Mouse (Mus musculus) heart, postnatal 25 days (tissue): ENCODE measurements around the gene Prdx1. TPM values are rescaled to one million over a fixed set of nuclear protein-coding genes. Genes with fewer than 3 reads are reported as not detected.
"Not testable (repeated sequence)": the region's sequence is repeated elsewhere in the genome, so short reads cannot be mapped to it uniquely, and the experiment has no call there.

Source experiments
- DNase-seq: peaks from one replicate; pipeline ENCODE4 v3.0.0; 2022; ENCODE audit warnings: low spot score
- intact Hi-C: fragments of 180-260 bp; cut with DNase I; formaldehyde crosslinking; loops from one replicate; pipeline ENCODE4 v1.15.1; 2025
- total RNA-seq, 2 experiments: library from RNA; stranded (reverse); gene quantifications; 2 replicates each; pipeline ENCODE4 v1.2.3; 2021

Prdx1 gene
- 100 to 1,000 TPM; 429 to 473 TPM for total RNA-seq

- intact Hi-C loops: loop anchor here (5.0 kb wide), 1 partner anchor 33 kb away; the partner anchor contains the start of gene Akr1a1
- peak; percentile 92 for DNase-seq
Measured at GRCm38 (mm10) chr4:116685402-116686061, at the start of gene Prdx1. Gene Prdx1 (plus strand): TSS chr4:116685544.

- no peak for DNase-seq
- intact Hi-C loops: no loop called here
Measured at GRCm38 (mm10) chr4:116638821-116639220, 46.5 kb upstream of the Prdx1 start.

GRCm38 (mm10) chr4:116642071-116642470, 43.3 kb upstream of the Prdx1 start:
- intact Hi-C loops: loop anchor here (10.0 kb wide), 1 partner anchor 143 kb away; no protein-coding TSS in a partner anchor
- no peak for DNase-seq

DNA sequence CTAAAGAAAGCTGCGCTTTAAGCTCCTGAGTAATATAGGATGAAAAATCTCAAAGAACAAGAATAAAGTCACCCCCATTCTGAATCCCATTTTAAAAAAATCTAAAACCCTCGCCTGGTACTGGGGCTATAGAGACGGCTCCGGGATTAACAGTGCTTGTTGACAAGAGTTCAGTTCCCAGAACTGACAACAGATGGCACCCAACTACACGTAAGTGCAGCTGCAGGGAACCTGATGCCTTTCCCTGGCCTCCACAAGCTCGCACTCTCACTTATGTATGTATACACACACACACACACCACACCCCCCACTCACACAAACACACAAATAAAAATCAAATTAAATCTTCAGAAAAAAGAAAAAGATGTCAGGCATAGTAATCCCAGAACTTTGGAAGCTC, 41.0 kb upstream of the Prdx1 start:
- DNase-seq: no peak
- intact Hi-C loops: loop anchor here (10.0 kb wide), 1 partner anchor 140 kb away; no protein-coding TSS in a partner anchor

DNA sequence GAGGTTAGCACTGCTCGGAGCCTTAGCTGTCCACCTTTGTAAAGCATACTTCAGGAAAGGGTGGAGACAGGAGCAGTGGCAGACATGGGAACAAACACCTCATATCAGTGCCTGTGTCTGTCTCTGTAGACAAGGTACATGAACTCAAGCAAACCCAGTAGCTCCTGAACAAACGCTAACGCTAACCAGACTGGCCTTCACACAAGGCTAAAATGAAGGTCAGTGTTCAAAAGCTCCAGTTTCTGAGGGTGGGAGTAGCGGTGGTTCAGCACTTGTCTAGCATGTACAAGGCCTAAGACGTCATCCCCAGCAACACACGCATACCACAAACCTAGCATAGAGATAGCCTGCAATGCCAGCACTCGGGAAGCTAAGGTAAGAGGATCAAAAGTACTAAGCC, 39.7 kb upstream of the Prdx1 start:
- no peak for DNase-seq
- intact Hi-C loops: loop anchor here (5.0 to 10.0 kb wide), 2 partner anchors 57 to 139 kb away; no protein-coding TSS in a partner anchor

DNA sequence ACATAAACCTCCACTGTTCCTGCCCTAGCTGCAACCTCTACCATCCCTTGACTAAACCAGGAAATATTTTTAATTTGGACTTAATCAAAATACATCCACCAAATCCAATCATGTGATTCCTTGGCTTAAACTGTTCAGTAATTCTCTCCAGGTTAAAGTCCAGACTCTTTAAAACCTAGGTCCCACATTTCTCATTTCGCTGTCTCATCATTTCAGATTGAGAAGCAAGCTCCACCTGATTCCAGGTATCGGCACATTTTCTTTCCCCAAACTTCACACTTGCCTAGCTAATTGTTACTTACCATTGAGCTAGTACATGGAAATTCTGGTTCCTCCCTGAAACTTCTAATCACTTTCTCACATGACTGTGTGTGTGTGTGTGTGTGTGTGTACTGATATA, 35.9 kb upstream of the Prdx1 start:
- intact Hi-C loops: loop anchor here (5.0 to 10.0 kb wide), 2 partner anchors 53 to 135 kb away; no protein-coding TSS in a partner anchor
- DNase-seq: no peak

- no peak for DNase-seq
- intact Hi-C loops: loop anchor here (5.0 kb wide), 1 partner anchor 37 kb away; the partner anchor contains the start of gene Prdx1
Measured at GRCm38 (mm10) chr4:116650365-116650764, 35.0 kb upstream of the Prdx1 start.

GRCm38 (mm10) chr4:116650924-116651796, 34.2 kb upstream of the Prdx1 start, which contains the start of gene Akr1a1:
Gene Akr1a1 (minus strand): TSS chr4:116651680.
- intact Hi-C loops: loop anchor here (5.0 kb wide), 1 partner anchor 36 kb away; the partner anchor contains the start of gene Prdx1
- DNase-seq: peak; percentile 86

- intact Hi-C loops: loop anchor here (5.0 kb wide), 1 partner anchor 36 kb away; the partner anchor contains the start of gene Prdx1
- no peak for DNase-seq
Measured at GRCm38 (mm10) chr4:116651797-116652135, 33.6 kb upstream of the Prdx1 start.

DNA sequence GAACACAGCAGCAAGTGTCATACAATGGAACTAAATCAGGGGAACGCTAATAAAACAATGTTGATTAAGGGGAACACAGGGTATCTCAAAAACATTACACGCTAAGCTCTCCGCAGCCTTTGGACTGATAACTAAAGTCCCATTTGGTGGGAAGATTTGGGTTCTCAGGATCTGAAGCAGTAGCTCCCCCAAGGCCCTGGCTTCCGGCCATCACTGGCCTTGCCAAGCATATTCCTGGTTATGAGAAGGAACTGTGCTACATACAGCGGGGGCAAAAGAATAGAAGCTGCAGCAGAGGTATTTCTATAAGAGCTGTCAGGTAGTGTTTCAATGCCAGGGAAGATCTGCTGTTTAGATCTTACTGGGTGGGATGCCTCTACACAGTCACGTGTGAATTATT, 32.1 kb upstream of the Prdx1 start:
- intact Hi-C loops: loop anchor here (5.0 kb wide), 1 partner anchor 34 kb away; the partner anchor contains the start of gene Prdx1
- no peak for DNase-seq

DNA sequence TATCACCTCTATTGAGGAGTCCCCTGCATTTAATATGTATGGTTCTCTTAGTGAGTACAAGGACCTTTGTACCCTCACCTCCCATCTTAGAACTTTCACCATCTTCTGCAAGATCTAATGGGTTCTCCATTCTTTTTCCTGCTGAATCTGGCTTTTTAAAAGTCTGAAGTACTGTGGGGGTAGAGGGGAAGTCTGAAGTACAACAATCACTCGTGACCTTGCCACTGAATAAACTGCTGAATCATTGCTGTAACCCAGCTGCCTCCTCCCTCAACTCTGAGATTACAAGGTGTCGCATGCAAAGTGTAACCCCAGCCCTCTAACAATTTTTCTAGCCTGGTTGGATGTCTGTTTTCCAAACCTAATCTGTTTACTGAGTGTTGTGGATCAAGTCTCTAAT, 30.2 kb upstream of the Prdx1 start:
- intact Hi-C loops: no loop called here
- no peak for DNase-seq

DNA sequence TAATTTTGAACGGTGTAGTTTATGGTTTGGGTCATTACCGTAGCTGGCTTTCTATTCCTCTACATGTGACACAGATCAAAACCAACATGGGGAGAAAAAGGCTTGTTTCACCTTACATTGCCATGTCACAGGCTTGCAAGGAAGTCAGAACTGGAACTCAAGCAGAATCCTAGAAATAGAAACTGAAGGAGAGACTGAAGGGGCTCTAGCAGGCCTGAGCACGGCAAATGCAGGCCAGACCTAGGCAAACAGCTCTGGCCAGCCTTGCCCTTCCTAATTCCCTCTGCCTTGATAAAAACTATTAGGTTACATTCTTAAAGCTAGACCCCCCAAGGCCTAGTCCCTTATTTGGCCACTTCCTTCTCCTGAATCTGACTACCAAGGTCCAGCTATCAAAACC, 29.7 kb upstream of the Prdx1 start:
- intact Hi-C loops: no loop called here
- DNase-seq: no peak

DNA sequence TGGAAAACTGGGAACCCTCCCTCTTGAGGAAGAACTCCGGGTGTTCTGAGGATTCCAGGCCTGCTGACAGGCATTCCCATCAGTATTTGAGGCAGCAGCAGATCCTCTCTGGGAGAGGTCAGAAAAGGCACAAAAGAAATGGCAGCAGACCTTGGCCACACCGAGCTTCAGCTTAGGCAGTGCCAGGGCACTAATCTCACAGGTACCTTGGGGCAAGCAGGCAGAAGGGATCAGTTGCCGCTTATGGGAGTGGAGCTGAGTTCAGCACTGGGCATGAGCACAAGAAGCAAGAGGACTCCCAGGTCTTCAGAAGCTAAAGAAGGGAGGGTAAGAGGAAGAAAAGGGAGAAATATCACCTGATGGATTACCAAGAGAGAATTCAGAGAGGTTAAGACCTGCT, 27.4 kb upstream of the Prdx1 start:
- DNase-seq: no peak
- intact Hi-C loops: no loop called here

GRCm38 (mm10) chr4:116659474-116659873, 25.9 kb upstream of the Prdx1 start:
- DNase-seq: no peak
- intact Hi-C loops: no loop called here

- intact Hi-C loops: not testable (repeated sequence)
Measured at GRCm38 (mm10) chr4:116659916-116660315, 25.4 kb upstream of the Prdx1 start.

DNA sequence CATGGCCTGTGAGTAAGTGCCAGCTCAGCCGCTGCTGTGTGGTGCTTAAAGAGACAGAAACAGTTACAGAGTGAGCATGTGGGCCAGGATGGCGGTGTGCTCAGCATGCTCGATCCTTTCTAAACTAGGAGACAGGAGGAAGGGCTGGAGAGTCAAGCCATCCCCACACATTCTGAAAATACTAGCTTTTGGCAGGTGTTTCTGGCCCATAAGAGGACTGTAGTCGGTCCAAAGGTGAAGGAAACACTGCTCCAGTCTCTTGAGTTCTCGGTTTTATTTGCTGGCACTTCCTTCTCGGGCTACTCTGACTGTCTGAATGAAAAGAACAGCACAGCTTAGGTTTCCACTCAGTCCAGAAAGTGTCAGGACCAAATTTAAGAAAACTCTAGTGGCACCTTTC, 24.5 kb upstream of the Prdx1 start:
- no peak for DNase-seq
- intact Hi-C loops: no loop called here

More at GRCm38 (mm10) chr4:116659916-116660315, 25.4 kb upstream of the Prdx1 start:
- DNase-seq: not testable (repeated sequence)

DNA sequence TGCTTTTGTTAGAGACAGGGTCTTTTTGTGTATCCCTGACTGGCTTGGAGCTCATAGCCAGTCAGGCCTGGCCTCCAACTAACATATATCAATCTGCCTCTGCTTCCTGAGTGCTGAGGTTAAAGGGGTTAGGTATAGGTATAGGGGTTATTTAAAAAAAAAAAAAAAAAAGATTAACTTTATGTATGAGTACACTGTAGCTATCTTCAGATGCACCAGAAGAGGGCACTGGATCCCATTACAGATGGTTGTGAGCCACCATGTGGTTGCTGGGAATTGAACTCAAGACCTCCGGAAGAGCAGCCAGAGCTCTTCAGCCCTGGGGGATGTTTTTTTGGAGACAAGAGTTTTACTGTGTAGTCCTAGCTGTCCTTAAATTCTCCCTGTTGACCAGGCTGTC, 23.3 kb upstream of the Prdx1 start:
- no peak for DNase-seq
- intact Hi-C loops: no loop called here

DNA sequence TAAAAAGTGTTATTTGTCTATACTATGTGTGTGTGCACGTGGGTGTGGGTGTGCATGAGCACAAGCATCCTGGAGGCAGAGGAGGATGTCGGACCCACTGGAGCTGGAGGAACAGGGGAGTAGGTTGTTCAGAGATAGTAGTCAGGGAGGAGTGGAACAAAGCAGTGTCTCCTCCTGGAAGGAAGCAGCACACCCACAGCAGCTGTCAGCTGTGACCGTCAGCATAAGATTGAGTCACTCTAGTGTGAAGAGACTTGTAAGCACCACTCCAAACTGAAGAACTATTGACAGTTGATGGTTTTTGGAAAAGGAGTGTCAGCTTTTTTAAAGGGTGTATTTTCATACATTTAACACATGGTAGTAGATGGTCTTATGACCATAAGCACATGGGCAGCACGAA, 18.7 kb upstream of the Prdx1 start:
- intact Hi-C loops: no loop called here
- no peak for DNase-seq

- no peak for DNase-seq
- intact Hi-C loops: no loop called here
Measured at GRCm38 (mm10) chr4:116668145-116668544, 17.2 kb upstream of the Prdx1 start.

- no peak for DNase-seq
- intact Hi-C loops: no loop called here
Measured at GRCm38 (mm10) chr4:116669291-116669690, 16.1 kb upstream of the Prdx1 start.

GRCm38 (mm10) chr4:116672785-116673184, 12.6 kb upstream of the Prdx1 start:
- no peak for DNase-seq
- intact Hi-C loops: no loop called here
